Mouse (Mus musculus) induced T-regulatory cell, adult 2 months (primary cell): ENCODE measurements around the gene Il17ra.

Experiments
- DNase-seq: peaks from one replicate; pipeline ENCODE4 v3.0.0-alpha.2; 2012; ENCODE audit warnings: low read depth

Gene Il17ra

DNA sequence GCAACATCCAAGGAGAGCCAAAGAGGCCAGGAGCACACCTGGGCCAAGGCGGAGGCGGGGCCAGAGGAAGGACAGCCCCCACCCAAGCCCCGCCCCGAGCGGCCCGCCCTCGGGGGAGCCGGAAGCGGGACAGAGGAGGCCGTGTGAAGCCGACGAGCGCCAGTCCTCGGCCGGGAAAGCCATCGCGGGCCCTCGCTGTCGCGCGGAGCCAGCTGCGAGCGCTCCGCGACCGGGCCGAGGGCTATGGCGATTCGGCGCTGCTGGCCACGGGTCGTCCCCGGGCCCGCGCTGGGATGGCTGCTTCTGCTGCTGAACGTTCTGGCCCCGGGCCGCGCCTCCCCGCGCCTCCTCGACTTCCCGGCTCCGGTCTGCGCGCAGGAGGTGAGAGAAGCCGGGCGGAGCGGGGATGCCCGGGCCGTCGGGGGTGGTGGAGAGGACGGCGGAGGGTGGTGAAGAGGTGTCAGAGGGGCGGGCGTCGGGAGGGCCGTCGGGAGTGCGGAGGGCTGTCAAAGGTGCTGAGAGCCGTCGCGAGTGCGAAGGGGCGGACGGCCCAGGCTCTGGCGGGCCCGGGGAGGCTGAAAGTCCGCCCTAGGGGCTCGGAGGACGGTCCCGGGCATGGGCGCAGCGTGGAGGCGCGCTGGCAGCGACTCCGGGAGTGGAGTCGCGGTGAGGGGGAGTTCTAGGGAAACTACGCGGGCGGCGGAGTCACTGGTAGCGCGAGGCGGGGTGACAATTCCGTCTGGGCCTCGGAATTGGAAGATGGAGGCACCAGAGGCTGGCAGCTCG, at the start of gene Il17ra:
Gene Il17ra (plus strand): TSS at position 162 of the 786 bp plus-strand sequence.
- peak; percentile 92 for DNase-seq

DNA sequence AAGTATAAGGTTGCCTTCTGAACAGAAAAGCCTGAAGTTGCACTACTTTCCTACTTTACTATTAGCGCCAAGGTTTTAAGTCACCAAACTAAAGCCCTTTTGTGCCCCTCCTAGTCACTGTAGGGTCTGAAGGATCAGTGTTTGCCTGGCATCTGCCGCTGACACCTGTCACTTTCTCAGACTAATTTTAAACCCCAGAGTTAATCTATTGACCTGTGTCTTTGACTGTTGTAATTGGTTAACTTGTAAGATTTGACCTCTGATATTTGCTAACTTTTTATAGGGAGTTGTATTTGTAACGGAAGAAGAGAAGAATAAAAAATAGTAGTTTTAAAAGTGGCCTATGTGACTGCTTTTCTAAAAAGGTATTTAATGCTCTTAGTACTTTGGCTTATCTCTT, 24.9 kb upstream of the Il17ra start:
- no peak for DNase-seq

DNA sequence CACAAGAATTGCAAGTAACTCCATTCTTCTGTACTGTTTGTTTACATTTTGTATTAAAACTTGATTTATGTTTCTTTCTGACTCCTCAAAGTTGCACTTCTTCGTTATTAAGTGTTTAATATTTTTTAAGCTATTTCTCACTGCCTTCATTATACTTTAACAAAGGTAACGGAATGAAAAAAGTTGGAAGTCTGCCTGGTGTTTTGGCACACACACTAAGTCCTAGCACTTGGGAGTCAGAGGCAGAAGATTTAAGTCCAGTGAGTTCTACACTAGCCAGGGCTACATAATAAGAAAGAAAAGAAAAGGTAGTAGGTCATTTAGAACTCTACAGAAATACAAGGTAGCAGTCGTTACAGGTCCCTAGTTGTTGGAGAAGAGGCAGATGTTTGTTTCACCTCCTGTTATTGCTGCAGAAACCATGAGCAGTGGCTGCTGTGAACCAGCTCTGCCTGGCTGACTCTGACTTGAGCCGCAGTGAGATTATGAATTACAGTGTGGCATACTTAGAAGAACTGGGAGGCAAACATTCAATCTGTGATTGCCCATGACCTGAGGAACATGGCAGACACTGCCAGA, 20.8 kb upstream of the Il17ra start:
- no peak for DNase-seq

DNA sequence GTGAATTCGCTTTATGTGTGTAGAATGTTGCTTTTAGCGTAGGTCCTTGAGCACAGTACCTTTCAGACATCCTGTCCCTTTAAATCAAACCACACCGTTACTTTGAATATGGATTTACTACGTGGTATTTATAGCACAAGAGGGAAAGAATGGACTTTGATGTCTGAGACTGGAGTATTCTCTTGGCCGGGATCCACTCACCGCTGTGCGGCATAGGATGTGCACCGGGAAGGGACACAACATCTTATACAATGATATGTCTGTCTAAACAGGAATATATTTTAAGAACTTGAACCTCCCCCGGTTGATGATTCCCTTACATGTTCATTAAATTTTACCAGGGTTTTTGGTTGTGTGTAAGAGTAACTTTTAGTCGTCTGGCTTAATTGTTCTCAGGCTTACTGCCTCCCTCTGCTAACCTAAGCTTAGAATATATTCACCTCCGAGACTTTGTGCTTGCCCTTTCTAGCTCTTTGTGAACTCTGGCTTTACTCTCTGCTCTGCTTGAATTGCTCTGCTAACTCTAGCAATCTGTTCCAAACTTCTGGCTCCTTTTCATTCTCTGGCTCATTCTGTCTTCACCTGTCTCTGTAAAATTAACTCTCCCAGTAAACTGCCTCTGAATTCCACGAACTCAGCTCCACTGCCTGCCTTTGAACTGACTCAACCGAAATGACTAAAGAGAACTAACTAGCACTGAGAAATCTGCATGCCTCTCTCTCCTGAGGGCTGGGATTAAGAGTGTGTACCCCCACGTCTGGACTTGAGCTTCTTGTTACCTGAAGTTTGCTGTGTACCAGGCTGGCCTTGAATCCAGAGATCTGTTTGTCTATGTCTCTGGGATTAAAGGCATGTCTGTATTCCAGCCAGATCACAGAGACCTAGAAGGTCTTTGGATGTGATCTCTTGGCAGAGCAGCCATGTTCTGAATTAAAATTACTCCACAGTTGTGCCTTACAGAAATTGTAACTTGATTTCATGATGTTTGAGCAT, 19.4 kb upstream of the Il17ra start:
- DNase-seq = no peak

DNA sequence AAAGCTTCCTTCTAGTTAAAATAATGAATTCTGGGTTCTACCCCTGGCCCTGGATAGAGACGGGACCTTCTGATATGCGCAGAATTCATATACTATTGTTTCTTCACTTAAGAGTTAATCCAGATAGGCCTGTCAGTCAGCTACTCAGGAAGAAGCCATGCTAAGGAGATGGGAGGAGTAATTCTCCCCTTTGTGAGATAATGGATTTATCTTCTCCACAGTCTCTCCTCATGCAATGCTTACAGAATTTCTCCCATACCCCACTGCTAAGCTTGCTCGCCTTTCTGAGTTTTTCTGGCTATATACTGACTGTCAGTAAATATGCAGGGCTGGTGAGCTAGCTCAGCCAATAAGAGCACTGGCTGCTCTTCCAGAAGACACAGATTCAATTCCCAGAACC, 12.8 kb upstream of the Il17ra start:
- DNase-seq = no peak

DNA sequence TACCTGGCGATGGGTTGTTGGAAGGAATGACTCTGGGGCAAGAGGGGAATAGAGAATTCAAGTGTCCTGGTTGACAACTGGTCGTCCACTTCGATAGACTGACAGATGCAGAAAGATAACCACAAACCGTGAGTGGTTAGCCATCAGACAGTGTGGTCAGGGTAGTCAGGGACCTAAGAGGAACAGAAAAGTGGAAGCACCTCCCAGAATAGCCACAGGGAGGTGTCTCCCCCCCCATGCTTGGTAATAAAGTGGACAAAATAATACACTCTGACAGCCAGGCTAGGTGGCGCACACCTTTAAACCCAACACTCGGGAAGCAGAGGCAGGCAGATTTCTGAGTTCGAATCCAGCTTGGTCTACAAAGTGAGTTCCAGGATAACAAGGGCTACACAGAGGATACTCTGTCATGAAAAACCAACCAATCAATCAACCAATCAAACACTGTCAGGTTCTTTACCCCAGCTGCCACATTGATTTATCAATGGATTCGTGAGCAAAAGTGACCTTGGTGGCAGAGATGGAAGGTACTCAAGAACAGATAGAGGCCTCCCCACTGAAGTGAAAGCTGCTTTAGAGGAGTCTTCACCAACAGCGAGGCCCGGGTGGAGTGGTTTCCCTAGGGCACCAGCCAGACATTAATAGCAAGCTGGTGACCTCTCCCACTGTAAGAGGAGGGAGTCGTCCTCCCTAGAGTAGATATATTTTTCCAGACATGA, 10.5 kb upstream of the Il17ra start:
- no peak for DNase-seq

DNA sequence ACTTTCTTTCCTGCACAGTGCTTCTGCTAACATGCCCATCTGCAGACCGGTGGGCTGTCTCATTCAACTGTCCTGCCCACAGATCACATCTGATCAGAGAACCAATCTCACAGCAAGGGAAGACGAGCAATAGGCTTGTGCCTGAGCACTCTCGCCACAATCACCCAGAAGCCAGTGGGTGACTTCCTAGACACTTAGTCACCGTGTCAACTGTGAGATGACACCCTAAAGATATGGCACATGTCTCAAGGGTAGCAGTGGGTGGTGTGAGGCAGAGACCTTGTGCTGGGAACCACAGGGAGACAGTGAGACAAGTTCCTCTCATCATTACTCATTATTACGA, 10.0 kb upstream of the Il17ra start:
- peak; percentile 59 for DNase-seq

DNA sequence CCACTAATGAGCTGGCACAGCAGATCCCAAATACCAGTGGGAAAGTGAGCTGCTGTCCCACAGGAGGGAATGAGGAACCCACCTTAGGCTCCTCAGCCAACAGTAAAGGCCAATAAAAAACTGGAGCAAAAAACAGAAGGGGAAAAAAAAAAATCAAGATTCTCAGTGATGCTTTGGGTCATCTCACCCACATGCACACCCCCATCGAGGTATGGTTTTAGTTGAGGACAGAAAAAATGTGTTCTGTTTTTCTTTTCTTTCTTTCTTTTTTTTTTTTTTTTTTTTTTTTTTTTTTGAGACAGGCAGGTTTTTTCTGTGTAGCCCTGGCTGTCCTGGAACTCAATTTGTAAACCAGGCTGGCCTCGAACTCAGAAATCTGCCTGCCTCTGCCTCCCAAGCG, 9.5 kb upstream of the Il17ra start:
- no peak for DNase-seq

DNA sequence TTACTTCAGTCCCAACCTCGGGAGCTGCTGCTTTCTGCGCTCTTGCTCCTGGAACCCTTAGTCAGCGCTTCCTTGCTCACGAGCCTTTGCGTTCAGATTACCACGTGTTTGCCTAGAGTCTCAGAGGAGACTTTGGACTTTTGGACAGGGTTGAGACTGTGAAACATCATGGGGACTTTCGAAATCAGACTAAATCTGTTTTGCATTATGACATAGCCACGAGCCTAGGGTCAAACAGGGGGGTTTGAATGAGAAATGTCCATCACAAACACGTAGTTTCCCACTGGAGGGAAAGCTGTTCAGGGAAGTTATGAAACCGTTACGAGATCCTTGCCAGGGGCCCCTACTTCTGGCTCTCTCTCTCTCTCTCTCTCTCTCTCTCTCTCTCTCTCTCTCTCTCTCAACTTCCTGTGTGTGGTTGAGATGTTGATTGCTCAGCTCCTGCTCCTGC, 8.4 kb upstream of the Il17ra start:
- DNase-seq = peak; percentile 63

DNA sequence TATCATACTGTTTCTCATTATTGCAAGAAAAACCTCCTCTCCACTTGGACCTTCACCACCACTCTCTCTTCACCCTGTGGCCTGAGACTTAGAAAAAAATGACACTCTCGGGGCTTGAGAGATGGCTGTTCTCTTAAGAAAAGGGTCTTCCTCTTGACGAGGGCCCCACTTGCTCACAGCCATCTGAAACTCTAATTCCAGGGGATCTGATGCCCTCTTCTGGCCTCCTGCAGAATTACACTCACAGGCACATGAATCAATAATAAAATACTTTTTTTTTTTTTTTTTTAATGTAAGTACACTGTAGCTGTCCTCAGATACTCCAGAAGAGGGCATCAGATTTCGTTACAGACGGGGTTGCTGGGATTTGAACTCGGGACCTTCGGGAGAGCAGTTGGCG, 6.0 kb upstream of the Il17ra start:
- DNase-seq = peak; percentile 59

DNA sequence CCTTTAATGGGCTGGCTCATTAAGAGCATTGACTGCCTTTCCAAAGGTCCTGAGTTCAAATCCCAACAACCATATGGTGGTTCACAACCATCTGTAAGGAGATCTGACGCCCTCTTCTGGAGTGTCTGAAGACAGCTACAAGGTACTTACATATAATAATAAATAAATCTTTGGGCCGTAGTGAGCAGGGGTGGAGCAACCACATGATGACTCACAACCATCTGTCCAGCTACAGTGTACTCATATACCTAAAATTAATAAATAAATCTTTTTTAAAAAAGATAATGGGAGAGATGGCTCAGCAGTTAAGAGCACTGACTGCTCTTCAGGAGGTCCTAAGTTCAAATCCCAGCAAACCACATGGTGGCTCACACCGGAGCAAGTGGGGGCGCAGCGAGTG, 5.3 kb upstream of the Il17ra start:
- no peak for DNase-seq

DNA sequence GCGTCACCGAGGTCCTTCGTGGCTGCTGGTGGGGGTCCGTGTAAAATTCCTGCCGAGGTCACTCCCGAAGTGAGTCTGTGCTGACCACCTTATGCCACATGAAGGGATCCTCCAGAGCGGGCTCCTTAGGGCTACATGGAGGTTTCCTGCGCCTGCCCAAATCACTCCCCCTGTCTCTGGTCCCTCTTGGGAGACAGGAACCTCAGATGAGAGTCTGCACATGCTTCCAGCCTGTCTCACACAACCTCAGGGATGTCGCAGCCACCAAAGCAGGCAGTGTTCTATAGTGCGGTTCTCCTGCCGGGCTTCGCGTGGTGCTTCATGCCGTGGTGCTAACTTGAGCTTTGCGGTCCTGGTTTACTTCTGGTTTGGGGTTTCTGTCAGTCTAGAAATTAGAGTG, 1.8 kb upstream of the Il17ra start:
- no peak for DNase-seq

DNA sequence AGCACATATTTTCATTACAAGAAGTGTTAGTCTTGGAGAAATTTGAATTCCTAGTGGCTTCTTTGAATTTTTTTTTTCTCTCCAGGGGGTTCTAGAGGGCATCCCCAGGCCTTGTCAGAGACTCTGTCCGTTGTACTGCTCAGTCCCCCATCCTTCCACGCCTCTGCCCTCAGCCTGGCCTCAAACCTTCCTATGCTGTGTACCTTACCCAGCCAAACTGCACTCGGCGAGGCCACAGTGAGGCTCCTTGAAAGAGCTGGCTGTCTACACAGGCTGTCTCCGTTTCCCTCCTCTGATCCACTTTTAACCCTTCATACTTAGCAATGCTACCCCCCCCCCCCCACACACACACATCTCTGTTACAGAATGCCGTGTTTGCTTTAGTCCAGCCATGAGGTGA, 796 bp upstream of the Il17ra start:
- DNase-seq = no peak

DNA sequence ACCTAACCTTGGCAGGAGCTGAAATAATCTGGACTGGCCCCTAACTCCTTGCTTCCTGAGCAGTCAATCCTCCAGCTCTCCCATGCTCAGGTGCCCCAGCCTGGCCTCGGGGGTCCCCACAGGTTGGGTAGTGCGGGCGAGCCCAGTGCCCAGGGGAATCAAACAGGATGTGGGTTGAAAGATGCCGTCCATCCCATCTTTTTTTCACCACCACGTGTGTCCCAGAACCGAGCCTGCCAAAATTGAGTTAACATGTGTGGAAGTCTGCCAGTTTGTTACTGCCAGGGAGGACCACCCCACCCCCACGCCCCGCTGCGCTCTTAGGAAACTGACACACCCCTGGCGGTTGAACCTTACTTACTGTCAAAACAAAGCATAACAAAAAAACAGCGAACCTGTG, 837 bp downstream of the Il17ra start:
- DNase-seq = peak; percentile 83

DNA sequence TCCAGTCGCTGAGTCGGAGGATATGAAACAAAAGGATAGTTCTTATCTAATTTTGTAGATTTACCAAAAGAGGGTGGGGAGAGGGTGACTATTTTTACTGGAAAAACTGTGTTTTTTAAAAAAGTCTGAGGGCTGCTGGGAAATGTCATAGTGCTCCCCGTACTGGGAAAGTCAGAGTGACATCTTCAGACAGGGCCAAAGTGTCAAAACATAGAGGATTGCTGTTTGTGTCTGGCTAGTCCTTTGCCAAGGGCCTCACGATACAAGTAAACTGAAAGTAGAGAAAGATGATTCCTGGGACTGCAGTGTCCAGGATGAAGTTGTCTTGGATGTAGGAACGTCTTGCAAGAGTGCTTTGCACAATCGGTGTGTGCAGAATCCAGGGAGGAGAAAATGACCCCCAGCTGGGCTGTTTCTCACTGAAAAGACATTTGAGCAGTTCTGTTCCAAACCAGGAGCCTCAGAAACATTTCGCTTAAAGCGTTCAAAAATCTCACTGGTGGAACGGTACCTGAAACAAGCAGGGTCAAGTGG, 1.4 kb downstream of the Il17ra start:
- DNase-seq = peak; percentile 38

DNA sequence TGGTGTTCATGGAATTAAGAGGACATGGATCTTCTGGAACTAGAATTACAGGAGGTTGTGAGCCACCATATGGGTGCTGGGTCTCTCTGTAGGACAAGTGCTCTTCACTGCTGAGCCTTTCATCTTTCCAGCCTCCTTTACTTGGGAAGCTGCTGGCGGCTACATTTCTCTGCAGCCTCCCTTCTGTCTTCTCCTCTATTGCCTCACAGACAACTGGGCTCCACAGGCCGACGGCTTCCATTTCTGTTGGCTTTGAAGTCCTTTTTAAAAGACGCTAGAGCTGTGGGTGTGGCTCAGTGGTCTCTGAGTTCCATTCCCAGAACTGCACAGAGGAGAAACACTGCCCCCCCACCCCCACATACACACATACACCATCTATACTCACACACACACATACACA, 2.3 kb downstream of the Il17ra start:
- DNase-seq = peak; percentile 34

DNA sequence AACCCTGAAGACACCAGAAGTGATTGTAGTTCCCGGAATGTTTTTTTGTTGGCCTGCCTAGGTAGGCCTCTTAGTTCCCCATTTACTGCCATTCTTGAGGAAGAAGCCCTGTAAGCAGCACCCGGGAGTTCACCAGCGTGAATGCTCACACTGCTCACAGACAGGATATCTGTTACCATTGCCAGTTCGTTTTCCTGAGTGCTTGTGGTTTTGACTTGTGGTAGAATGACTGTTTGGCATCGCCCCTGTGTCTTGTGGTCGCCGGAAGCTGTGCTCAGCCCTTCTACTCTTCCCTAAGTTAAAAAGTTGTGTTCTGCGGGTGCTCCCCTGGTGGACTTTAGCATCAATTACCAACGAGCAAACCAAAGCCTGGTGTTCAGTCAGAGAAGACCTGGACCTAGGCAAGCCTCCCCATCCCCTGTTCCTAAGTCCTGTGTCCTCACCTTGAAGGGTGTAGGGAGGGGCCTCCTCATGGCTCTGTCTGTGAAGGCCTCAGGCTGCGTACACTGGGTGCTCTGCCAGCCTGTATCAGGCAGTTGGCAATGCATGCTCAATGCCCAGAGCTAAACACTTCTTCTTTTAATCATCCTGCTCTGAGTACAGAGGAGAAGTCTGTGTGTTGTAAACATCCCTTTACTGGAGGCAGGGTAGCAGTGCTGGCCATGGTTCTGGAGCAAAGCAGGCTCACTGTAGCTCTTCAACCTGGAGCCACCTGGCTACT, 3.7 kb downstream of the Il17ra start:
- DNase-seq = peak; percentile 86

DNA sequence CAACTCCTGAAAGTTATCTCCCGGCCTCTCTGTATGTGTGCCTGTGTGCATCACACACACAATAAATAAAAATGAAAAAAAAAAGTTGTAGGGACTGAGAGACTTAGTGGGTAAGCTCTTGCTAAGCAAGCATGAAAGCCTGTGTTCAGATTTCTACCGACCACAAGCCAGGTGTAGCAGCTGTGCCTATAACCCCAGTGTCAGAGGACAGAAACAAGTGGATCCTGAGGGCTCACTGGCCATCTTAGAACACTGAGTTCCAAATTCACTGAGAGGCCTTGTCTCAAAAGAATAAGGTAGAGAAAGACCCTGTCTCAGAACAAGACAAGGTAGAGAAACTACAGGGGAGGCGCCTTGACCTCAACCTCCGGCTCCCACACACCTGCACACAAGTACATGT, 5.2 kb downstream of the Il17ra start:
- DNase-seq = peak; percentile 24

DNA sequence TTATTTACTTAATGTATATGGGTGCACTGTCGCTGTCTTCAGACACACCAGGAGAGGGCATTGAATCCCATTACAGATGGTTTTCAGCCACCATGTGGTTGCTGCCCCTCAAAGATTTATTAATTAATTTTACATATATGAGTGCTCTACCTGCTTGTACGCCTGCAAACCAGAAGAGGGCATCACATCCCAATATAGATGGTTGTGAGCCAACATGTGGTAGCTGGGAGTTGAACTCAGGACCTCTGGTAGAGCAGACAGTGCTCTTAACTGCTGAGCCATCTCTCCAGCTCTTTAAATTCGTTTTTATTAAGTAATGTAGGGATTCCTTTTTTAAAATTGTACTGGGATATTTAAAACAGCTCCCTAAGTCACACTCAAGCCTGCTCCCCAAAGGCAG, 6.2 kb downstream of the Il17ra start:
- peak; percentile 52 for DNase-seq

DNA sequence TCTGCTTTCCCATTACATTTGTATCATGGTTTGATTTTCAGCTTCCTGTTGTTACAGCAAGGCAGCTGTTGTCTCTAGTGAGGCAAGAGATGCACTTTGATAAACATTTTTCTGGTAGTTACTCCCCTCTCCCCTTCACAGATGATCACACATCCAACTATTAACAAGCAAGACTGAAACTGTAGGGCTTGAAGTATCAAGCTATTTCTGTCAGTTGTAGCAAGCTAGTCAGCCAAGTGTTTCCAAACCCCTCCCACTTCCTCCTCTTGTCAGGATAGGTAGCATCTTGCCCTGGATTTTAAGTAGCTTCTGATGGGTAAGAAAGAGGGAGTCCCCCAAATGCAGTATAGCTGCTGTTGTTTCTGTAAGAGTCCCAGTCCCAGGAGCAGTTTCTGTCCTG, 6.7 kb downstream of the Il17ra start:
- DNase-seq = peak; percentile 56

DNA sequence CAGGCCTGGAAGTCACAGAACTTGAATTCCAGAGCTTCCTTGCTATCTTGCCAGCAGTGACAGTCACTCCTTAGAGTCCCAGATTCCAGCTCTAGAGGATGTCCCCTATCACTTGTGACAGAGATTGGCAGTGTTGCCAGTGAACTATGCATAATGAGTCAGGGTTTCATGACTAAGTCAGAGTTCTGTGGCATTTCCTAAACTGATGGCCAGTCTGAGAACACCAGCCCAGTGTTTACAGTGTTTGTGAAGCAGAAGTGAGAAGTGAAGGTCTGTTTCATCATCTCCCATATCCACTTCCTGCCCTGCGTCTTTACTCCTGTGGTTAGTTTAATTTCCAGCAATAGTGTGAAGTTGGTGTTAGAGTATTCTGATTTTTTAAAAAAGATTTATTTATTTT, 7.6 kb downstream of the Il17ra start:
- DNase-seq = peak; percentile 61
